Mouse (Mus musculus) heart, embryonic 14.5 days (tissue): ENCODE data around the gene Spats1. TPM values are rescaled to one million over a fixed set of nuclear protein-coding genes. Genes with fewer than 3 reads are reported as not detected.
"Not testable (repeated sequence)": the region's sequence is repeated elsewhere in the genome, so short reads cannot be mapped to it uniquely, and the experiment has no call there.

Experiments used
- ATAC-seq: fragments of 200-750 bp; cut with Nextera tagmentation; 2 replicates; pipeline ENCODE4 v1.8.0; 2017; ENCODE audit warnings: low read depth, moderate TSS enrichment; ENCODE audit not compliant: insufficient number of reproducible peaks, insufficient read depth, low FRiP score
- H3K27ac ChIP-seq, 2 experiments: fragments of 200-500 bp in 1 of 2; fragments of 300-500 bp in 1 of 2; sonication (generic) in 1 of 2; replicated peaks in 1 of 2; 2 replicates each; pipeline ENCODE4 v1.5.1; 2012 to 2014; ENCODE audit warnings: low read depth in 2 of 2, low read length in 2 of 2, control low read depth in 1 of 2, mild to moderate bottlenecking in 1 of 2, mixed read lengths in 1 of 2; ENCODE audit not compliant: control insufficient read depth in 1 of 2, insufficient read depth in 1 of 2
- H3K27me3 ChIP-seq: fragments of 300-500 bp; sonication (generic); 2 replicates; pipeline ENCODE4 v1.6.1; 2014; ENCODE audit warnings: mild to moderate bottlenecking, low read length, control low read depth; ENCODE audit not compliant: control insufficient read depth, insufficient read depth
- H3K36me3 ChIP-seq: fragments of 300-500 bp; sonication (generic); 2 replicates; pipeline ENCODE4 v1.6.1; 2014; ENCODE audit warnings: mild to moderate bottlenecking, control low read depth, low read length, mixed read lengths; ENCODE audit not compliant: control insufficient read depth, insufficient read depth
- H3K4me1 ChIP-seq, 2 experiments: fragments of 200-500 bp in 1 of 2; fragments of 300-500 bp in 1 of 2; sonication (generic) in 1 of 2; 2 replicates each; pipeline ENCODE4 v1.6.1; 2012 to 2014; ENCODE audit warnings: low read length in 2 of 2, control low read depth in 1 of 2, mixed read lengths in 1 of 2; ENCODE audit not compliant: control insufficient read depth in 2 of 2, insufficient read depth in 2 of 2
- H3K4me2 ChIP-seq: fragments of 300-500 bp; sonication (generic); 2 replicates; pipeline ENCODE4 v1.6.1; 2014; ENCODE audit warnings: mild to moderate bottlenecking, low read length
- H3K4me3 ChIP-seq, 2 experiments: fragments of 200-500 bp in 1 of 2; fragments of 300-500 bp in 1 of 2; sonication (generic) in 1 of 2; 2 replicates each; pipeline ENCODE4 v1.5.1; 2012 to 2014; ENCODE audit warnings: low read length in 2 of 2, mild to moderate bottlenecking in 2 of 2, control low read depth in 1 of 2, low read depth in 1 of 2, moderate library complexity in 1 of 2; ENCODE audit not compliant: control insufficient read depth in 1 of 2, insufficient read depth in 1 of 2
- H3K9ac ChIP-seq: fragments of 300-500 bp; sonication (generic); 2 replicates; pipeline ENCODE4 v1.6.1; 2014; ENCODE audit warnings: mild to moderate bottlenecking, low read length
- H3K9me3 ChIP-seq: fragments of 300-500 bp; sonication (generic); 2 replicates; pipeline ENCODE4 v1.6.1; 2016; ENCODE audit warnings: low read length, control low read depth; ENCODE audit not compliant: control insufficient read depth
- WGBS: fragments of 180-500 bp; shearing (Covaris S2); extraction: QIAGEN DNeasy Blood & Tissue Kit; methylation state at CpG from one replicate; pipeline ENCODE4 v1.1.7; 2014; 5-methylcytosine and 5-hydroxymethylcytosine counted together
- polyA plus RNA-seq: library from polyadenylated mRNA; unstranded; fragments of >200 nt; fragmentation: Nextera tagmentation; extraction: Ambion mirVana; gene quantifications from 2 replicates; pipeline ENCODE4 v1.2.1, GENCODE M21; 2014

Spats1 gene
- polyA plus RNA-seq, 1 experiment from 2014 or later: 1.8 TPM

DNA sequence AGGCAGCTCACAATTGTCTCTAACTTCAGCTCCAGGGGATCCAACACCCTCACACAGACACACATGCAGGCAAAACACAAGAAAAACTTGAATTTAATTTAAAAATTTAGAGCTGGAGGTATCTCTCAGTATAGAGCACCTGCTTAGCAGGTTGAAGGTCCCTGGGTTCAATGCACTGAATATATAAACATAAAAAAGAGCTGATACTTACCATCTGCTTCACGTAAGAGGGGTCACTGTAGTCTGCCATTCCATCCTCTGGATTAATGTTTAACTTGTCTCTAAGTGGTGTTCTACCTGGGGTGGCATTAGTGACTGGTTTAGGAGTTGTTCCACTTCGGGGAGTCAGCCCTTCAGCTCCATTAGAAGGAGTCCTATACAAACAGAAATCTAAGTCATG, 63.6 kb downstream of the Spats1 start:
- H3K27me3 ChIP-seq, H3K4me1 ChIP-seq, H3K4me2 ChIP-seq, H3K4me3 ChIP-seq, H3K9me3 ChIP-seq, H3K9ac ChIP-seq, ATAC-seq, H3K27ac ChIP-seq: not testable (repeated sequence)
- H3K36me3 ChIP-seq: peaks cover 97% of the 10 kb centered on the region
- 90% methylated on average over 2 of the region's 2 CpGs for WGBS

DNA sequence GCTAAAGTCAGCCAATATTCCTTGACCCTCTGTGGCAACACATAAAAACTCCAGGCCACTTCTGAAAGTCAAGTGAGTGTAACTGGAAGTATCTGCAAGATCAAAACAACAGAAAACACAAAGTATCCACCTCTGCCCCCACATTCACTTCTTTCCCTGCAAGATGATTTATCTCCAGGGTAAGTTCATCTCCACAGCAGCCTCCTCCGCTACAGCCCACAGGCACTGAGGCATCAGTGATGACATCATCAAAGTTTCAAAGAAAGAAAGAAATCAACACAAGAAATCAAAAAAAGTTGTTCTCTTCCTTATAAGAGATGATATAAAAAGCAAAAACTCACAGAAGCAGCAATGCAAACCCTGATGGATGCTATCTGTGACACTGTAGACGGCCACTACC, 66.5 kb downstream of the Spats1 start:
- no peak for ATAC-seq
- 89% methylated on average over 2 of the region's 2 CpGs for WGBS
- H3K4me2 ChIP-seq: no peak overlapping the region
- no peaks in the 10 kb centered on the region for H3K4me1 ChIP-seq
- H3K27me3 ChIP-seq: no peaks in the 10 kb centered on the region
- no peaks in the 10 kb centered on the region for H3K9me3 ChIP-seq
- H3K9ac ChIP-seq: no peak overlapping the region
- peaks cover 98% of the 10 kb centered on the region for H3K36me3 ChIP-seq
- no peak overlapping the region for H3K27ac ChIP-seq
- H3K4me3 ChIP-seq: no peak overlapping the region

DNA sequence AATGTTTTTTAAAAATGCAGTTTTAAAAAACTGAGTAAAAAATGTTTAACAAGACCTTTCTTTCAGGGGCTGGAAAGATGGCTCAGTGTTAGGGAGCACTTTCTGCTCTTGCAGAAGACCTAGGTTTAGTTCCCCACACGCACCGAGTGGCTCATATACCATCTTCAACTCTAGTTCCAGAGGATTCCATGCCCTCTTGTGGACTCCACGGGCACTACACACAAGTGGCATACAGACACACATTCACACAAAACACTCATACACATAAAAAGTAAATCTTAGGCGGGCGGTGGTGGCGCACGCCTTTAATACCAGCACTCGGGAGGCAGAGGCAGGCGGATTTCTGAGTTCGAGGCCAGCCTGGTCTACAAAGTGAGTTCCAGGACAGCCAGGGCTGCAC, 68.9 kb downstream of the Spats1 start:
- Histone ChIP-seq H3K4me3 (no peak overlapping the region), H3K4me1 (no peaks in the 10 kb centered on the region), H3K9me3 (no peaks in the 10 kb centered on the region), H3K4me2 (no peak overlapping the region), H3K9ac (no peak overlapping the region), H3K27me3 (no peaks in the 10 kb centered on the region), H3K27ac (no peak overlapping the region), H3K36me3 (peaks cover 92% of the 10 kb centered on the region)
- ATAC-seq: no peak
- WGBS: 96% methylated on average over 10 of the region's 10 CpGs

DNA sequence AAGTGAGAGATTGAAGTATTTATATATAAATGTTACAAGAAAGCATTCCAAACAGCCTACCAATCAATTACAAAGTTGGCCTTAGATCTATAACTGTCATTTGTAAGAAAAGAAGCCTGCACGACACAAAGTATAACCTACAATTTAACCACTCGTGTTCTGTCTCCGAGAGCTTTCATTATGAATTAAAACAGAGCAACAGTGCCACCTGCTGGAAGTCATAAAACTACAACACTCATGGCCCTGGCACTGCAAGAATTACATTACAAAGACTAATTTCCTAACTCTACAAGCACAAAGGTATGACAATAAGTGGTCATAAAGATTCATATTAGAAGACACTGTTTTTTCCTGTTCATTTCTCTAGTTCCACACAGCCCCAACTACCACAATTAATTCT, 72.0 kb downstream of the Spats1 start:
- Histone ChIP-seq H3K27me3 (no peaks in the 10 kb centered on the region), H3K36me3 (peaks cover 72% of the 10 kb centered on the region), H3K4me1 (peaks cover 5 to 9% of the 10 kb centered on the region in 2 experiments), H3K4me2 (no peak overlapping the region), H3K9me3 (no peaks in the 10 kb centered on the region), H3K27ac (no peak overlapping the region), H3K9ac (no peak overlapping the region), H3K4me3 (no peak overlapping the region)
- no peak for ATAC-seq
- 20% methylated on average over 3 of the region's 3 CpGs for WGBS

DNA sequence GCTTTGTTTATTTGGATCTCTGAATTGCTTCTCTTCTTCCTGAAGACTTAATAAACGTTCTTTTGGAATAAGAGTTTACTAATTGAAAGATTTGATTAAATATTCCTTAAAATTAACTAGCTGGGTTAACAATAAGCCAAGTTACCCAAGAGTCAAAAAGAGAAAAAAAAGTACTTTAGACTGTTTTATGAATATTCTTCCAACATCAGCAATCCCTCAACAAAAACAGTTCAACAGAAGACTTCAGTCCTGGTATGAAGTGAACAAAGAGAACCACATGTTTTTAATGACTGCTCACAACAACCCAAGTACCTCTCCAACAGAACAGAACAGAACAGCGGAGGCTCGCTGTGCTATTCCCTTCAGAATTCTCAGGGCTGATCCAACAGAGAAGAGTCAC, 72.6 kb downstream of the Spats1 start:
- peaks cover 5 to 9% of the 10 kb centered on the region in 2 experiments for H3K4me1 ChIP-seq
- H3K27me3 ChIP-seq: no peaks in the 10 kb centered on the region
- peaks cover 72% of the 10 kb centered on the region for H3K36me3 ChIP-seq
- no peak overlapping the region for H3K27ac ChIP-seq
- no peak for ATAC-seq
- H3K9ac ChIP-seq: no peak overlapping the region
- no peak overlapping the region for H3K4me2 ChIP-seq
- no peaks in the 10 kb centered on the region for H3K9me3 ChIP-seq
- WGBS: 76% methylated on average over 3 of the region's 3 CpGs
- no peak overlapping the region for H3K4me3 ChIP-seq

DNA sequence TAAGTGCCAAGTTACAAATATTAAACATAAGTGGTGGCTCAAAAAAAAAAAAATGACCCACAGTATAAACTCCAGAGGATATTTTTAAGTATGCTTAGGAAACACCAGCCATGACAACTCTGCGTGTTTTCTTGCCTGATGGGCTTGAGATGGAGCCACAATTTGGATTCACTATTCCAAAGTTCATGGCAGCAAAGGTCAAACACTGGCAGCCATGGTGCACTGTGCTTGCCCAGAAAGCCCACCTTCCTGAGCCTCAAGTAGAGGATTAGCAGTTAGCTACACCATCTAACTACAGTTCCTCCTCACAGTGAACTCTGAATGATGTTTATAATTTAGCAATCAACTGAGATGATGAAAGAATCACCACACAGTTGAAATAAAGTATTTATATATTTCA, 73.1 kb downstream of the Spats1 start:
- Histone ChIP-seq H3K9me3 (no peaks in the 10 kb centered on the region), H3K4me1 (peaks cover 5 to 9% of the 10 kb centered on the region in 2 experiments), H3K9ac (no peak overlapping the region), H3K4me2 (no peak overlapping the region), H3K36me3 (peaks cover 69% of the 10 kb centered on the region), H3K4me3 (no peak overlapping the region), H3K27ac (no peak overlapping the region), H3K27me3 (no peaks in the 10 kb centered on the region)
- no peak for ATAC-seq
- 95% methylated on average over 1 of the region's 1 CpGs for WGBS

DNA sequence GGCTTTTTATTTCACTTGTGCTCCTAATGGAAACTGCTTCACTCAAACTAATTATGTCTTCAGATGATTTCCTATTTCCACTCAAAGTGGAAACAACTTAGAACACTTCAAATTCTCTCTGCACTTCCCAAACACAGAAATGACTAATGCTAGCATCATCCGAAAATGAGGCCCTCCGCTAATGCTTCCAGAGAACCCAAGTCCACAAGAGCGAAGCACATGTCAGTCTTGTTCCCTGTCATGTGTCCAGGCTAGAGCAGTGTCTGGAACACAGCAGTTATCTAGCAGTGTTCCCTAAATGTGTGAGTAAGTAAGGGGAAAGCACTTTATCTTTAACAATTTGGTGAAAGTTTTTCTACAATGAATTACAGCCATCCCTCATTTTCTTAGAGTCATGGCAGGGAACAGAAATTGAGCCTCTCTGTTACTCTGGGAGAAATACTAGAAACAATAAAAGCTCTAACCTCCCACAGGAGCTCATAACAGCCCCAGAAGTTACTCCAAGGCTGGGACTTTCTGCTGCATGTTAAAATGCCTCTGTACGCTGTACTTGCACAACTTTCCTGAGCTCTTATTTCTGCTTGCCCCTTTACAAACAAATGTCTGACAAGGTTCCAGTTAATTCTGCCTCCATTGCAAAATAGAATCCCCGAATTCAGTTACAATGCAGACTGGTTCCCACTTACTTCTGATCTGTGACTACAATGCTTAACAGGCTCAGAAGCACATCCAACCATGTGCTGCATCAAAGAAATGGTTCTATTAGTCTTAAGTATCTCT, 73.9 kb downstream of the Spats1 start:
- Histone ChIP-seq H3K27ac (no peak overlapping the region), H3K9ac (no peak overlapping the region), H3K27me3 (no peaks in the 10 kb centered on the region), H3K36me3 (peaks cover 61% of the 10 kb centered on the region), H3K4me3 (no peak overlapping the region), H3K9me3 (no peaks in the 10 kb centered on the region), H3K4me2 (no peak overlapping the region), H3K4me1 (peaks cover 5 to 9% of the 10 kb centered on the region in 2 experiments)
- 75% methylated on average over 5 of the region's 5 CpGs for WGBS
- no peak for ATAC-seq

DNA sequence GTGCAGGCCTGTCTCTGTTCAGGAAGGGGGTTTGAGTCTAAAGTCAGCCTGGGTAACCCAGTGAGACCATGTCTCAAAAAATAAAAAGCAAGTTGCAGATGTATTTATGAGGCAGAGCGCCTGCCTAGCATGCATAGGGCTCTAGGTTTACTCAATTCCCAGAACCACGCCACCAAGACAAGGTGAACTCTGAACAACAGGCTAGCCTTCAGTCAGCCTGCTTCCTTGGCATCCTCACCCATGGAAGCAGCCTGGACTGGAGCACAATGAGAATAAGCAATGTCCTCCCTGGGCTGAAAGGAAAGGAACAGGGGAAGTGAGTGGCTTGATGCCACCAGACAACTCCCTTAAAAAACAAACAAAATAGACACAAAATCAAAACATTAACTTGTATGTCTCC, 77.2 kb downstream of the Spats1 start:
- peaks cover 5 to 9% of the 10 kb centered on the region in 2 experiments for H3K4me1 ChIP-seq
- H3K36me3 ChIP-seq: peaks cover 50% of the 10 kb centered on the region
- 94% methylated on average over 2 of the region's 2 CpGs for WGBS
- no peaks in the 10 kb centered on the region for H3K27me3 ChIP-seq
- H3K9me3 ChIP-seq: no peaks in the 10 kb centered on the region
- no peak overlapping the region for H3K9ac ChIP-seq
- no peak overlapping the region for H3K27ac ChIP-seq
- no peak overlapping the region for H3K4me2 ChIP-seq
- ATAC-seq: no peak
- no peak overlapping the region for H3K4me3 ChIP-seq
